Mouse (Mus musculus) brain, embryonic 18.5 days (tissue): ENCODE measurements around the gene Zfp68.
"Not testable (repeated sequence)": the region's sequence is repeated elsewhere in the genome, so short reads cannot be mapped to it uniquely, and the experiment has no call there.

Experiments
- DNase-seq: peaks from one replicate; pipeline ENCODE4 v3.0.0-alpha.2; 2012; ENCODE audit warnings: low read depth, low spot score

The Zfp68 gene

DNA sequence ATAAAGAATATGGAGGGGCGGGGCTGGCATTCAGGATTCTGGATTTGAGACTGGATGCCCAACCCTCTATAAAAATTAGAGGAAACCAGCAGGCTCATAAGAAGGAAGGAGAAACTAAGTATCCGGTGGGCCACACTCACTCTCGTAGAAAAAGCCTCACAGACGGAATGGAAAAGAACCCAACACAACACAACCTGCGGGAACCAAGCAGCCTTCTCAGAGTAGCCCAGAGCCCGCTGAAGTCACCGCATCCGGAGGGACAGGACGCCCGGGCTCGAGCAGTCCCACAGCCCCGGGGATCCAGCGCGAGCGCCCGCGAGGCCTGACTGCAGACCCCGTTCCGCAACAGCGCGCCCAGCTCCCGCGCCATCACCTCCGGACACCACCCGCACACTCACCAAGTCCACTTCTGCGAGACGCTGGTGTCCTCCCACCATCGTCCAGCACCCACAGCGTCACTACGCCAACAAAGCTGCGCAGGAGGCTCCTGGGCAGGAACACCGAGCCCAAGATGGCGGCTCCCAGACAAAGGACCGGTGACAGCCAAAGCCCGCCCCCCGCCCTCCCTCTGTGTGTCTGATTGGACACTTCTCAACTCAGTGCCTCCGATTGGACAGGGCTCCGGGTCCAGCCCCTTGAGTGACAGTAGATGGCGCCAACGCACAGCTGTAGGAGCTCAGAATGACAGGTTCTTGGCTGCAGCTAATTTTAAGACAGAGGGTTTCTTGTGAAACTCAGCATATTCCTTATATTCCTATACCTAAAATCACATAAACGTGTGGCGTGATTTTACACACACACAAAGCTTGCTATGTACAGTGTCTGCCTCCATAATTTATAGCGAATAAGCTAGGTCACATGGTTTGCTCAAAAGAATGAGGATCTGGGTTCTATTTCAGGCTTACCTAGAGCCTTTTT lies at the start of gene Zfp68:
Zfp68 (minus strand) TSS at position 551 of the 918 bp plus-strand sequence.
- peak; percentile 97 for DNase-seq

DNA sequence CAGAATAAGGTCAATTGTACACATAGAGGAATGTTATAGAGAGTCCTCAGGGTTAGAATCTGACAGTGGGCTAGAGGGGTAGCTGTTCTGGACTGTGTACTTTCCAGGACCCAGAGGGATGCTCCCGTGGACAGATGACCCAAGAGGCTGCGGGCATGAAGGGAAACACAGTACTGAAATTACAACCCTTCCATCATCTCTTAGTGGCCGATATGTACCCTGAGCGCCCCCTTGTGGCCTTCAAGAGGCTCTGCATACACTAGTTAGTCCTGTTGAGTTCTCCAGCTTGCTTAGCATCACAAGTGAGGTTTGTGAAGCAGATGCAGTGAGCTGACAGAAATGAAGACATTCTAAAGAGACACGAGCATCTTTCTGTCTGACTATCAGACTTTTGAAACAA lies 39.4 kb upstream of the Zfp68 start:
- DNase-seq: peak; percentile 40

DNA sequence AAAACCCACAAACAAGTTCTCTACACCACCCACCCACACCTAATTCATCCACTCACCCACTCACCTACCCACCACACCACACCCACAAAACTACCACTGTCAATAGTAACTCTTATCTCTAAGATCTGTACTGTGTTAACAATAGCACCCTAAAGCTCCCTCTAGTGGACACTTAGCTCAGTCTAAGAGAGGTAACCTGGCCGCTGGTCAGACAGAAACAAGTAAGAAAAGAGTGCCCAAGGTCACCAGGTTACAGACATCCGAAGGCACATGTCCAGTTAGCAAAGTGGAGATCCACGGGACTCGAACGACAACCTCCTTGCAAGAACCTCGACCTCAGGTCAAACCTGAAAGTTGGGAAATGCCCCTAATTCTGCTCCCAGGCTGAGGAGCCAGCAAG lies 38.3 kb upstream of the Zfp68 start:
- no peak for DNase-seq

DNA sequence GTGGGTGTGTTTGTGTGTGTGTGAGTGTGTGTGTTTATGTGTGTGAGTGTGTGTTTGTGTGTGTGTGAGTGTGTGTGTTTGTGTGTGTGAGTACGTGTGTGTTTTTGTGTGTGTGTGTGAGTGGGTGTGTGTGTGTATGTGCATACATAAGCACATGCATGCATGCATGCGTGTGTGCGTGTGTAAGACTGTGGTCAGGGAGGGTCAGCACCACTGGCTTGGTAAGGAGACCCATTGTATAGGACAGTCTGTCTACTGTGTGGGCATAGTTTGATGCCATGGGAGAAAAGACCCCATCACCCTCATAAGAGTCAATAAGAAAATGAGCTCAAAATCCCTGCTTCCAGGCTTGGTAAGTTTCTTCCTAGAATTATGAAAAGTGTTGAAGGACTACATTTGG lies 37.8 kb upstream of the Zfp68 start:
- no peak for DNase-seq

DNA sequence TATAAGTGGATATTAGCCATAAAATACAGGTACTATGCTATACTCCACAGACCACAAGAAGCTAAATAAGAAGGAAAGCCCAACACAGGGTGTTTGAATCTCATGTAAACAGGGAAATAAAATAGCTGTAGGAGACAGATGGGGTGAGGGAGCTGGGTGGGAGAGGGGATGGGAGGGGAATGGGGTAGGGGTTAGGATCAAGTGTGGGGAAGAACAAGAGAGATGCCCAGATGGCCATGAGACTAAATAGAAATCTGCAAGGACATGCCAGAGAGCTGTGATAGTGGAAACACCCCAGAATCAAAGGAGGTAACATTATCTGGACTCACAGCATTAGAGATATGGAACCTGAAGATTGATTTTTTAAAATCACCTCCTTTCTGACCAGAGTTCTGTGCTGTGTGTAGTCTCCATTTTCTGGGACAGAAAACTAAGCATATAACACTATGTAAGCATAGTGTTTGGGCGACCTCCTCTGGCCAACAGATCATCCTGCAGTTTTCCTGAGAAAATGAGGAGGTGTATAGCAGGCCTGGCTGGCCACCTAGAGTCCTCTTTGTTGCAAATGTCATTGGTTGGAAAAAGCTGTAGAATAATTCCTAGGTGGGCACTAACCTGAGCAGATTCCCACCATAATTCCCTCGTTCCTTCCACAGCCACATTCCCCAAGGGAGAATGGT lies 37.1 kb upstream of the Zfp68 start:
- peak; percentile 32 for DNase-seq

DNA sequence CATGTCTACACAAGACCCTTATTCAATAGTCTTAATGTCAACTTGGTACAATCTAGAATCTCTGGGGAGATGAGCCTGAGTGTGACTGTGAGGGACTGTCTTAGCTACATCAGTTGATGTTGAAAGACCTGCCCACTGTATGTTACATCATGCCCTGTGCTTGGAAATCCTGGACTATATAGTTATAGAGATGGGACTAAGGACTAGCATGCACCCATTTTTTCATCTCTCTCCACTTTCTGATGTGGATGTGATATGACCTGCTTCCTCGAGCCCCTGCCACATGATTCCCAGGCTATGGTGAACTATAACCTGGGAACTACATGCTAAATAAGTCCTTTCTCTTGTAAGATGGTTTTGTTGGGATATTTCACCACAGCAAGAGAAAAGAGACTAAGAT lies 33.4 kb upstream of the Zfp68 start:
- DNase-seq: no peak

DNA sequence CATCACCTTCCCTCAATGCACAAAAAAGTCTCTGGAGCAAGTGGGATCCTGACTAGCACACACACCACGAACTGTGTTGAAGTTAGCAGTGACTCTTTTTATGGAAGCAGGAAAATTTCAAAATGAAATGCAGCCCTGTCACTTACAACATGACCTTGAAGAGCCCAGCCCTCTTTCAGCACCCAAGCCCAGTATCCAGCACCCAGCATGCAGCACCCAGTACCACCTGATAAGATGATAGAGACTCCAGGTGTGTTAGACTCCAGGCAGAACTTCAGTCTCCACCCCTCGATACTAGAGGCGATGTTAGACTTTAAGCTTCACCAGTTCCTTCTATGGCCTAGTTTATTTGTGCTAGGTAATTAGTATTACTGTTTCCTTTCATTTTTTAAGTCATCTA lies 22.2 kb upstream of the Zfp68 start:
- no peak for DNase-seq

DNA sequence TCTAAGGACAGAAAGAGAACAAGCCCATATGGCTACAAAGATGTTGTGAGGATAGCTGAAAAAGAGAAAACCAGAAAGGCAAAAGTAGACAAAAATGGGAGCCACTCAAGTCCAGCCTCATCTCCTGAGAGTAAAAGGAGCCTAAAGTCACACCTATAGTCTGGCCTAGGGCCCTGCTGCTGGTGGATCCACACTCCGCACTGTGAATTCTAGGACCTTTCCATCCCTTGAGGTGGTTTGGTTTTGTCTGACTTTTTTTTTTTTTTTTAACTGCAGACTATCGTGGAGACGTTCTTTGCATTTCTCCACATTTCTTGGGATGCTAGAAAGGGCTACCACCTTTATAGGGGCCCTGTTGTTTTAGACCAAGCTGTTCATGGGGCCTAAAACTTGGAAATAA lies 21.5 kb upstream of the Zfp68 start:
- no peak for DNase-seq

DNA sequence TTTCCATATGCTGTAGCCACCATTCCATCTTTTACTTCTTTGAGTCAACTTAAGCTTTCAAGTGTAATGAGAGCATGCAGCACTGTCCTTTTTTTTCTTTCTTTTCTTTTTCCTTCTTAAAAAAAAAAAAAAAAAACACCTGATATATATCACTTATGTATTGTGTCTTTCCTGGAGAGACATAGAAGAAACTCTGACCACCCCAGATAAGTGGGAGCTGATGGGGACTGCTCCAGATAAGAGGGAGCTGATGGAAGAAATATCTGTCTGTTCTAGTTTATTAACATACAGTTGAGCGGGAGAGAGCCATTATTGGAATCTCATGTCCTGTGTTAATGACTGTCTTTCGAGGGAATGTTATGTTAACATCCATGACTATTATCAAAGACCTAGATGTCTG lies 16.9 kb upstream of the Zfp68 start:
- DNase-seq: no peak

DNA sequence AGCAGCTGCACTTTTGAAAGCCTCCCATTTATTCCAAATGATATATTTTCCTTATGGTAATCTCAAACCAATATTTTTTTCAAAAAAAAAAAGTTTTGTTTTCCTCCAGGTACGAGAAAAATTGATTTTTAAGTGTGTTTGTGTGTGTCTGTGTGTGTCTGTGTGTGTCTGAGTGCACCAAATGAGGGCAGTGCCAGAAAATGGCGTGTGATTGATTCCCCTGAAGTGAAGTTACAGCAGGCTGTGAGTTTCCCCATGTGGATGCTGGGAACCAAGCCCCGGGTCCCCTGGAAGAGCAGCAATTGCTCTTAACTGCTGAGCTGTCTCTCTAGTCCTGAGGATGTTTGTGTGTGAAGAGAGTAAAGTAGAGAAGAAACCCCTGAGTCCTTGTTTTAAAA lies 3.9 kb upstream of the Zfp68 start:
- DNase-seq: no peak

DNA sequence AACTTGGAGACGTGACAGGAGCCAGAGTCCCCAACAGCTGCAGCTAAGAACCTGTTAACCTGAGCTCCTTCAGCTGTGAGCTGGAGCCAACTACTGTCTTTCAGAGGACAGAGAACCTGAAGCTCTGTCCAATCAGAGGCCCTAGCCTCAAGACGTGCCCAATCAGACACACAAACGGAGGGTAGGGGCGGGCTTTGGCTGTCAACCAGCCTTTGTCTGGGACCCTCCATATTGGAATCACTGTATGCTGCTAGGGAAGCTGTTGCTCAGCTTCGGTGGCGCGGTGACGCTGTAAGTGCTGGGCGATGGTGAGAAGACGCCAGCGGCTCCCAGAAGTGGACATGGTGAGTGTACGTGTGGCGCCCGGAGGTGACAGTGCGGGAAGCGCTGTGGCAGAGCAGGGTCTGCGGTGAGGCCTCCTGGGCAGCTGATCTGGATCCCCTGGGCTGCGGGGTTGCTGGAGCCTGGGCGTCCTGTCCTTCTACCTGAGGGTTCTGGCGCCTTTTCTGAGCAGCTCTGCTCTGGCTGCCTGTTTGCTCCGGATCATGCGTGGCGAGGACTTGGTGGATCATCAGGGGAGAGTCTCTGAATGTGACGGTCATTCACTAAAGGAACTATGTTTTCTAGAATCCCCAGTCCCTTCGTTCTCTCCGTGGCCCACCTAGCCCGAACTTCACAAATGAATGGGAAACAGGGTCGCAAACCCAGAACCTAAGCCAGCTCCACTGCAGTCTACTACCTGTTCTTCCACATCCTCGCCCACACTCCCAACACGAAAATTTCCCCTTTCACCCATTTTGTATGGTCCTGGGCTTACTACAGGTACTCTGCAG lies 3.3 kb upstream of the Zfp68 start, which contains the start of gene A430033K04Rik:
A430033K04Rik (plus strand) TSS at position 215 of the 833 bp plus-strand sequence.
- peak; percentile 93 for DNase-seq

DNA sequence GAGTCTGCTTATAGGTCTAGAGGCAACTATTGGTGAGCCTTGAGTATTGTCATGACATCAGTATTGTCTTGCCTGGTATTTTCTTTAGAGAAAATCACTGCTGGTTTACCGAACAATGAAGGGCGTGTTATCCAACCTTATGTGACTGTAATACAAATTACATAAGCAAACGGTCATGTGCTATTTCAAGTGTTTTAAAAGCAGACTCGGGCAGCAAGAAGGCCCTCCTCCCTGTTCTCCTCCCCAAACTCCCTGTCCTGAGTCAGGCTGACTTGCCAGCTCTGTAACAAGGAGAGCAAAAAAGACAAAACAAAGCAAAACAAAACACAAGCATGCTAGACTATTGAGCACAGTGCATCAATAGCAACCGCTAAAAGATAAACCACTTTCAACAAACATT lies 1.3 kb upstream of the Zfp68 start:
- no peak for DNase-seq

DNA sequence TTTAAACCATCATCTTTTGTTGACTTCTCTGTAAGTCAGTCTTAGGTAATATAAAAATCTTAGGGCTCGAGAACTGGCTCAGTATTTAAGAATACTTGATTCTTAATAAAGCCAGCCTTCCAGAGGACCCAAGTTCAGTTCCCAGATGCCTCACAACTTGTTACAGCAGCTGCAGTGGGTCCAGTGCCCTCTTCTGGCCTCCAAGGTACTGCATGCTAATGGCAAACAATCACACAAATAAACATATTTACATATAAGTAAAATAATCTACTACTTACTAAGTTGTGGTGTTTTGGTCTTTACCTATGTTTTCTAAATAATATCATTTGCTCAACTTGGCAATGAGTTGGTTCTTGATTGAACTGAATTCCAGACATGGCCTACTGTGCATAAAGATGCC lies 1.2 kb downstream of the Zfp68 start:
- no peak for DNase-seq

DNA sequence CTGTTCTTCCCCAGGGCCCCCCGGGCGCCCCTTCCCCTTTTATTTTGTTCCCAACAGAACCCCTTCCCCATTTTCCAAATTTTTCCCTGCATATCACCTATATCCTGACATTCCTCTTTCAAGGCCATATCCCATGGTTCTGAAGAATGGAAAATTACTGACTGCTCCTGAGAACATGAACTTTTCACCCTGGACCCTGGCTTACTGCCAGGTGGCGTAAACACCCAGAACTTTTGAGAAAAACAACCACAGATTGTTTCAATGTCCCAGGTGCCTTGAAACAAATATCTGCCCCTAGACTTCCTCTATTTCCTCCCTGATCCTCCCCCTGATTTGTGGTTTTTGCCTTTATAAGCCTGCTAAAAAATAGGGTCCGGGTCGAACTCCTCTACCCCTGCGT lies 32.2 kb downstream of the Zfp68 start:
- DNase-seq: no peak

DNA sequence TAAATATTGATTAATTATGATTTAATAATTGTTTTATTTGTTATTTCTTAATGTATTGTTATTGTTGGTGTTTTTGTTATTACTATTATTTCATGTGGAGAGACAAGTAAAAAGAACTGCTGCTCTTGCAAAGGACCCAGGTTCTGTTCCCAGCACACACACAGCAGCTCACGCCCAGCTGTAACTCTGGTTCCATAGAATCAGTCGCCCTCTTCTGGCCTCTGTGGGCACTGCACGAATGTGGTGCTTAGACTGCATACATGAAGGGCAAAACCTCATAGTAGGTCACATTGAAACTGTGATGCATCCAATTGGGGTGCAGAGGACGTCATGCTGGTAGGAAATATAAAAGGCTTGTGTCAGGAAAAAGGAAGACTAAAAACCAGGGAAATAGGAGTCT lies 47.9 kb downstream of the Zfp68 start:
- DNase-seq: no peak

DNA sequence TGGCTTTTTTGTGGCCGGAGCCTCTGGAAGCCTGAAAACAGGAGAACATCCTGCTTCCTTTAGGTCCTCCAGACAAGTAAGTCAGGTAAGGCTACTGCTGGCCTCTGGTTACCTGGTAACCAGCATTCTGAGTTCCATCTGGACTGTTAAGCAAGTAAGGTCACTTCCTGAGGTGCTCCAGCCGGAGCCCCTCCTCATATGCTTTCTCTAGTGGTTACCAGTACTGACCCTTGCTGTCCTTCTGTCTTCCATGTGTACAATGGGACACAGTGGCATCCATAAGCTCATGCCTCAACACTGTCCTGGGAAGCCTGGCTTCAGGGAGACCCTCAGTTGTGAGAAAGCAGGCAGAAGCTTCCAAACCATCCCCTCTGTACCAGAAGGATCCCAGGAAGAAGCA lies 54.9 kb downstream of the Zfp68 start, which contains the start of gene 1700123K08Rik:
1700123K08Rik (minus strand) TSS at position 101 of the 400 bp plus-strand sequence.
- DNase-seq: not testable (repeated sequence)
